Mouse (Mus musculus) heart, adult 8-10 months (tissue): ENCODE data around the gene Mlf2. TPM values are rescaled to one million over a fixed set of nuclear protein-coding genes. Genes with fewer than 3 reads are reported as not detected.

Experiments
- DNase-seq: peaks from one replicate; pipeline ENCODE4 v3.0.0; 2022; ENCODE audit warnings: low spot score
- total RNA-seq, 4 experiments: library from RNA; stranded (reverse); gene quantifications; 2 replicates each; pipeline ENCODE4 v1.2.4; 2022

The Mlf2 gene
- total RNA-seq, 4 experiments from 2014 or later: 177 to 202 (median 195) TPM

DNA sequence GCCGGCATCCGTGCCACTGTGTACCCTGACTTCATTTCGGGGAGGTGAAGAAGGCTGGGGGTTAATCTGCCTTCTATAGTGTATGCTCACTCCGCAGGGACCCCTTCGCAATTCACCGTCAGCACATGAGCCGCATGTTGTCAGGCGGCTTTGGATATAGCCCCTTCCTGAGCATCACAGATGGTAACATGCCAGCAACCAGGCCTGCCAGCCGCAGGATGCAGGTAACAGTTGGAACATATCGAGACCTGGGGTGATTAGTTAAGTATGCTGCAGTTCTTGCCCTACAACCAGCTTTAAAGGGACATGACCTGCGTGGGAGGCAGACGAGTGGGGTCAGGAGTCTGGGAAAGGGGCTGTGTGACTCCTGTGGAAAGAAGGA lies 1.1 kb downstream of the Mlf2 start:
- no peak for DNase-seq

DNA sequence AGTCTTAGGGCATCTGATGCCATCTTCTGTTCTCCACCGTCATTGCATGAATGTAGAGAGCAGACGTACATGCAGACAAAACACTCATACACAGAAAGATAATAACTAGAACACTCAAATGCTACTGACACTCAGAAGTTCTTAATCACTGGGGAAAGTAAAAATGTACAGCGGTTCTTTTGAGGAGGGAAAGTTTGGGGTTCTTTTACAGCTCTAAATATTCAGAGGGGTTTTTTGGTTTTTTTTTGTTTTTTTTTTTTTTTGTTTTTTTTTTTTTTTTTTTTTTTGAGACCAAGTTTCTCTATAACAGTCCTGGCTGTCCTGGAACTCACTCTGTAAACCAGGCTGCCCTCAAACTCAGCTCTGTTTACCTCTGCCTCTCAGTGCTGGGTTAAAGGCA lies 1.9 kb downstream of the Mlf2 start:
- DNase-seq: no peak

DNA sequence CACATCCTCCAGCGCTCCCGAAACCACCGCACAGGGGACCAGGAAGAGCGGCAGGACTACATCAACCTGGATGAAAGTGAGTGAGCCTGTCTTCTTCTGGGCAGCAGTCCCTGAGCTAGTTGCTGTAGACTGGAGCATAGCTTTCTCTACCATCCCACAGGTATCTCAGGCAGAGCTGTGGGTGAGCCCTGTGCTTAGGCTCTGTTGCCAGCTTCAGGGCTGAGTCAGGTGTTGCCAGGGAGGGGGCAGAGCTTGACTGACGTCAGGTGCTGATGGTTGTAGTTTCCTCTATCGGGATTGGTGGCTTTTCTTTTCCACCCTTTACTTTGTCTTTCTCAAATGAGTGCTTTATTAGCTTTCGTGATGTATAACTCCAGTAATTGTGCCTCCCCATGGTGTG lies 3.5 kb downstream of the Mlf2 start:
- no peak for DNase-seq

DNA sequence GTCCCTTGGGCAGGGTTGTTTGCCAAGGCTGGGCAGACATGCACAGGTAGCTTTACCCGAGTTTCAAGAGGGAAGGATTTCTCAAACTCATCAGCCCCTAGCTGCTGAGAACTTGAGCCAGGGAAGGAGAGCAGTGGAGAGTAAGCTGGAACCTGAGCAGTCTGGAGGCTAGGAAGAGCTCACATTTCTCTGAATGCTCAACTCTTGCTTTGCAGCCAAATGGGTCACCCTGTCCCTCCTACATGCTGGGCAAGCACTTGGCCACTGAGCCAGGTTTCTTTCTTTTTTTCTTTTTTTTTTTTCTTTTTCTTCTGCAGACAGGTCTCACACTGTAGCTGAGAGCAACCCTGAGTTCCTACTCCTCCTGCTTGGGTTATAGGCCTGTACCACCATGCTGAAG lies 5.5 kb downstream of the Mlf2 start:
- DNase-seq: no peak

DNA sequence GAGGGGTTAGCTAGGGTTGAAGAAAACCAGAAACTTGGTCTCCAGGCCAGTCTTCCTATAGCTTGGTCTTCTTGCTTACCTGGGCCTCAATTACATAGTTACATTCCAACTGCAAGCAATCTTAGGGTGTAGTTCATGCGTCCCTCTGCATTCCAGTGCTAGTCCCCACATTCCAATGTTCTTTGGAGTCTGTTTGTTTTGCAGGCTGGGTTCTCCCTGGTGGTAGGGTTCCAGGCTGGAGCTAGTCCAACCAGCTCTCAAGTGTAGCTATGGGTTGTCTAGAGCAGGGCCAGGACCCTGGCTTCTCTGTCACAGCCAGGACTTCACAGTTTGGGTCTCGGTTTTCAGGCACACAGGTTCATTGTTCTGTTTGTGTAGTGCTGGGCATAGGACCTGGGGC lies 6.3 kb downstream of the Mlf2 start:
- no peak for DNase-seq

DNA sequence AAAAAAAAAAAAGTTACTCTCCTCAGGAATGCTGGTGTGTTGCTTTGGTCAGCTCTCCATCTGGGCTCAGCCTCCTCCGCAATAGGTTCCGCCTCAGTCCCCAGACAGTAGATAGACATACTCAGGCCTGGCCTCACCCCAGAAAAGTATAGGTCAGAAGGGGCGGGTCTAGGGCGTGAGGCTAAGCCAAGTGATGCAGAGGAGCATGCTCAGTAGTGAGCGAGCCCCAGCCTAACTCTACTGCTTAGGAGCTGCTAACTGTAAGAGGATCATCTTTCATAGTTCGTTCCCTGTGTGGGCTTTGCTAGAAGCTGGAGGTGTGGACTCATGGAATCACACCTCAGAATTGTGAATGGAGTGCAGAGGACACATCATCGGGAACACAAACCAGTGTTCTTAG lies 7.4 kb downstream of the Mlf2 start:
- DNase-seq: no peak

DNA sequence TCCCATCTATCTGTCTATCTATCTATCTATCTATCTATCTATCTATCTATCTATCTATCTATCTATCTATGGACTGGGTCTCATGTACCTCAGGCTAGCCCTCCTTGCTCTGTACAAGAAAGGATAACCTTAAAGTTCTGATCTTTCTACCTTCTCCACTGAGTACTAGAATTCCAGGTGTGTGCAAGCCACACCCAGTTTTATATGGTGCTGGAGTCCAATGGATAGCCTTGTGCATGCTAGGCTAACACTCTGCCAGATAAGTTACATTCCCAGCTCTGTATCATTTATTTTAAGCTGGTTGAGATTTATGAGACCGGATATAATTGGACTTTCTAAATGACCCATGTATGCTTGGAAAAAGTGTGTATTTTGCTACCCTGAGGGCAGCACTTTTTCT lies 10.5 kb downstream of the Mlf2 start:
- DNase-seq: no peak

DNA sequence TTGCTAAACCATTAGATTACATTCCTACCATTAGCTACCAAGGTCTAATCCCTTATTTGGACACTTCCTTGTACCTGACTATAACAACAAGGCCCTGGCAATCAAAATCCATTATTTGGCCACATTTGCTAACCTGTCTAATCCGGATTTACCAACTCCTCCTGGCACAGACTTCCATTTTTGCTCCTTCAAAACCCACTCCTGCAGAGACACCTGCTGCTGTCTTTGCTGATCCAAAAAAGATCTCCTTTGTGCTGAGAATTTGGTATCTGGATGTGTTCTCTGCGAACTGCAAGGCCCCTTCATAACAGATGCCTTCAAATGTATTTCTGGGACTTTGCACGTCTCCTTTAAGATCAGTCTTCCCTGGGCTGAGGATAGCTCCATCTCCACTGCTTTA lies 12.3 kb downstream of the Mlf2 start:
- DNase-seq: no peak

DNA sequence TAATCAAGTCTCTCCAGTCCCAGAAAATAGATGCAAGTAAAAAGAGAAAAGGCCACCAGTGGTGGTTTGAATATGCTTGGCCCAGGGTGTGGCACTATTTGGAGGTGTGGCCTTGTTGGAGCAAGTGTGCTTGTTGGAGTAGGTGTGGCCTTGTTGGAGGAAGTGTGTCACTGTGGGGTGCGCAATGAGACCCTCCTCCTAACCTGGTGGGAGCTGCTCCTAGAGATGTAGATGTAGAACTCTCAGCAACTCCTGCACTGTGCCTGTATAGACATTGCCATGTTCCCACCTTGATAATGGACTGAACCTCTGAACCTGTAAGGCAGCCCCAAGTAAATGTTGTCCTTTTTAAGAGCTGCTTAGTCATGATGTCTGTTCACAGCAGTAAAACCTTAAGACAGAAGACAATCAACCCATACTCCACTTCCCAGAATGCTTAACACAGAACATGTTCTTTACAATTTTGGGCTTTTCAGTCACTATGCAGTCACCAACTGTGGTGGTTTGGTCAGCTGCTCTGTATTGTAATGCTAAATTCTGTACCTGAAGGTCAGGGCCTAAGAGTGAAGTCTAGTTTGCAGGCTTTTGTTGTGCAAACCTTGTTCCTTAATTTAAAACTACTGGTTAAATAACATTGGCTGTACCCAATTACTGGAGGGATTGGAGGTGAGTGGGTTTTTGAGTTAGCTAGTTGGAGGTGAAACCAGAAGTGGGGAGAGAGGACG lies 23.0 kb downstream of the Mlf2 start:
- DNase-seq: no peak

DNA sequence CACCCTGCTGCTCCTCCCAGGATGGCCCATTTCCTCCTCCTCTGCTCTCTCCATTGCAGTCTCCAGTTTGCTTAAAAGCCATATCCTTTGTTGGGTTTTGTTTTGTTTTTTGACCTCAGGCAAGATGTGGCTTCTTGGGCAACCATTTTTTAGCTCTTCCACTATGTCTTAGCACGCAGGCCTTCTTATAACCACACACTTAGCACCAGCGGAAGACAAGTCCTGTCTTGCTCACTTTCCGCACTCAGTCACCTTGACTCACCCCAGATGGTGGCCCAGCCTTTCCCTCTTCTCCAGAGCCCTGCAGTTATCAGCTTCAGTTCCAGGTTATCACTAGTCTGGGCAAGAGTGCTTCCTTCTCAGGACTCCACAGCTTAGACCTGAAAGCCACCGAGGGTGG lies 24.0 kb downstream of the Mlf2 start:
- DNase-seq: no peak

DNA sequence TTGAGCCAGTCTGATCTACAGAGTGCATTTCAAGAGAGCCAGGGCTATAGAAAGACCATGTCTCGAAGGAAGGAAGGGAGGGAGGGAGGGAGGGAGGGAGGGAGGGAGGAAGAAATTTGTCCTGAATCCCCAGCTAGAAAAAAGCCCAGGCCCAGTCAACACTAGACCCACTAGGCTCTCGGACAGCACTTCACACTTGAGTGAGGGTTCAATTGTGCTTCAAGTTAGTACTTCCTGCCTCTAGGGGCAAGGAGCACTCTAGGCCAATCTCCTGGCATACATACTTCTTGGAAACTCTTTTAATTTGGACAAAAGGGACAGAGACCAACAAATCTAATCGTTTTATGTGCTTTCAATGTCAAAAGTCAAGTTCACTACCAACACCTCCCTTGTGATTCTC lies 26.9 kb downstream of the Mlf2 start:
- DNase-seq: no peak

DNA sequence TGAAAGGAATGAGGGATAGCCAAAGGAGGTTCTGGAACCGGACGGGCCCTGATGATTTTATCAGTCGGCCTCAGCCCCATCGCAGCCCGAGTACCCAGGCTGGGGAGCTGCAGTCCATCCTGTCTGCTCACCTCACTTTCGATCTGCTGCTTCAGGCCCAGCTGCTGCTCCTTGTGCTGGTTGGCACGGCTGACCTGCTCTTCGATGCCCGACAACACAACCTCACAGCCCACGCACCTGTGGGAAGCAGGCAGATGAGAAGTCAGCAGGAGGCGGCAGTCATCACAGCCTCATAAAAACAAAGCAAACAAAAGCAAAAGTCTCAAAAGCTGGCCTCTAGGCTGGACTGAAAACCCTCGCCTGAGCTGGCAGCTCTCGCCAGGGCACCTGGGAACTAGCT lies 28.8 kb downstream of the Mlf2 start:
- no peak for DNase-seq

DNA sequence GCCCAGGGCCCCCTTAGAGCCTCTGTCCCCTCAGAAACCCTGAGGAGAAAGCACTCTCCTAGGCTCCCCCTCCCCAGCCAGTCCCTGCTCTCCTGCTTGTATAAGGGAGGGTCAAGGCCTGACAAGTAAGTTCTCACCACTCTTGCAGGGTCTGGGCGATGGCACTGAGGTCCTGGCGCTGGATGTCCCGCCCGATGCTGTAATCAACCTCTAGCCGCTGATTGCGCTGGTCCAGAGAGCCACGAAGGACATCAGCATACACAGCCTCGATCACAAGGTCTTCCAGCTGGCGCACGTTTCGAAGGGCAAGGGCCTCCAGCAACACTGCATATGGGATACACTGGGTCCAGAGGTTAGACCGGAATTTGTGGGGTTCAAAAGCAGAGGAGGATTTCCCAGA lies 29.8 kb downstream of the Mlf2 start:
- no peak for DNase-seq

DNA sequence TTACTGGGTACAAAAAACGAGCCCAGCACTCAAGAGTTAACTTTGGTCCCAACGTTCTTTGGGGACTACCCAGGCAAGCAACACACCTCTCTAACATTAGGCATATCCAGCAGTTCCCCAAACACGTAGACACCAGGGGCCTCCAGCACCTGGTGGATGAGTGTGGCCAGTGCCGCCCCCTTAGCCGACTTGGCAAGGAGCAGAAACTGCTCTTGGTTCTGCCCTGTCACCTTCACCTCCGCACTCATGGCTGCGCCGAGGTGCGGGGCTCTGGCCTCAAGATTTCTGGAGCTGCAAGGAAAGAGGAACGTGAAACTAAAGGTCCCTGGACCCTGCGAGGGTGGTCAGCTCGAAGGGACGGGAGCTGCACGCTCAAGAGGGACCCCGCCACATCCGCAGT lies 33.5 kb downstream of the Mlf2 start:
- DNase-seq: no peak

DNA sequence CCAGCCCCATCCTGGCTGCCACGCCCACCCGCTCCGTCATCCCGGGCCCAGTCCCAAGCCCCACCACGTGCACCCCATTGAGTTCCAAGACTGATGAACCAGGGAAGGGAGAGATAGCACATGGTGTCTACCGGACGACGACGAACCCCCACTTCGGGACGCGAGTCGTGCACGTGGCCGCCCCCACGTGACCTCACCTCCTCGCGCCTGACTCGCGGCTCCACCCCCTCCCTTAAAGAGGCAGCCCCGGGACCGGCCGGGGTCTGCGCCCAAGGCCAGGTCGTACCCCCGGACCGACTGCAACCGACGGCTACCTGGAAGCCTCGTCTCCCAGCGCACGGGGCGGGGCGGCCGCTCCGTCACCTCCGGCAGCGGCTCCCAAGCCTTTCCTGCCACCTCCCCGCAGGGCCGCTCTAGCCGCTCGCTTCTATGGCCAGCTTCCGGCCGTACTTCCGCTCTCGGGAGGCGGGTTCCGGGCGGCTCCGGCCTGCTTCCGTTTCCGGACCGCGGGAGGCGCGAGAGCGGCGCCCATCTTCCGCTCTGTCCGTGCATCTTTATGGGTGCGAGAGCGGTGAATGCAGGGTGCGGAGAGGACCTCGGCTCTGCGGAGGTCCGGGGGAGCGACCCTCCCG lies 34.0 kb downstream of the Mlf2 start, which contains the start of gene Cops7a:
TSS of gene Cops7a (minus strand) at position 451 of the 632 bp plus-strand sequence.
- peak; percentile 95 for DNase-seq

DNA sequence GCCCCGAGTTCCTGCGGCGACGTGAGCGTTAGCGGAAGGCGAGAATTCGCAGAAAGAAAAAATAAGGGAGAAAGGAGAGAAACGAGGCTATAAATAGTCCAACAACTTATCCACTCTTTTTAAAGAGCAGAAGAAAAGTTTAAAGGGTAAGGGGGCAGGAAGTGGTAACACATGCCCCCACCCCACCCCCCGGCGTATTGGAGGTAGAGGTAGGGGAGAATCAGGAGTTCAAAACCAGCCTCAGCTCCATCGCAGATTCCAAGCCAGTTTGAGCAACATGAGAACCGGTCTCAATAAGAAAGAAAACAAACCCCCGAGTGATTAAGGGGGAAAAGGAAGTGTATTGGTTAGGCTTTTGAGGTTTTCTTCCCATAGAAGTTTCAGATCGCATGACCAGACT lies 34.6 kb downstream of the Mlf2 start:
- DNase-seq: no peak

DNA sequence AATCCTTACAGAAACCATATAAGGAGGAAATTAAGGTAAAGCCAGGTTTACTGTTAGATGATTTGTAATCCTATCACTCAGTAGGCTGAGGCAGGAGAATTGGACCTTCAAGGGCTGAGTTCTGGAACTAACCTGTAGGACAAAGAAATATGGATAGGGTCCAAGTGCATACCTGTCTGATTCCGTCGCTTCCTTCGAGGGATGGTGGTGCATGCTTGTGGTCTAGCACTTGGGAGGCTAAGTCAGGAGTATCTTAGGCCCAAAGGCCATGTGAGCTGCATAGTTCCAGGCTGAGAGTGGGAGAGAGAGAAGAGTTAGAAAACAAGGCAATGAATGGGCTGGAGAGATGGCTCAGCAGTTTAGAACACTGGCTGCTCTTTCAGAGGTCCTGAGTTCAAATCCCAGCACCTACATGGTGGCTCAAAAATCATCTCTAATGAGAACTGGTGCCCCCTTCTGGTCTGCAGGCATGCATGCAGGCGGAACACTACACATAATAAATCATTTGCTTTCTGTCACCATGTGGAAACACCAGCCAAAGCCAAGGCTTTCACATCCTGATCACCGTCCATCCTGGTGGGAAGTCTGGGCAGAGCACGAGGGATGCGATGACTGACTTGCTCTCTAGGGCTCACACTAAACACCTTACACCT lies 35.4 kb downstream of the Mlf2 start:
- DNase-seq: no peak

DNA sequence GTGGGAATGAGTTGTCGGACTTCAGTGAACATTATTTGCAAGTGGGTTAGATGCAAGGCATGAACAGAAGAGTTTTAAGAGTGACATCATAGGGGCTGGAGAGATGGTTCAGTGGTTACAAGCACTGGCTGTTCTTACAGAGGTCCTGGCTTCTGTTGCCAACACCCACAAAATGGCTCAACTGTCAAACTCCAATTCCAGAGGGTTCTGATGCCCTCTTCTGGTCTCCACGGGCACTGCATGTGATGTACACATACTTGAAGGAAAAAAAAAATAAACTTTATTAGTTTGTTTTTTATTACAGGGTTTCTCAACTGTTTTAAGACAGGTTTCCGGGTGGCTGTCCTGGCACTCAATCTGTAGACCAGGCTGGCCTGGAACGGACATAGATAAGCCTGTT lies 36.6 kb downstream of the Mlf2 start:
- no peak for DNase-seq

Other genes with a start within 250 kb of the Mlf2 start
- gene Emg1, start 219.2 kb upstream of the Mlf2 start, total RNA-seq: 10 to 100 TPM; 64.4 to 81.5 (median 73.0) TPM
- 100 to 1,000 TPM; 251 to 296 (median 279) TPM for gene Phb2, start 219.1 kb upstream of the Mlf2 start, total RNA-seq
- gene Ptpn6, start 192.7 kb upstream of the Mlf2 start, total RNA-seq: 1 to 10 TPM; 2.0 to 5.7 (median 3.1) TPM
- 100 to 1,000 TPM; 286 to 318 (median 310) TPM for gene Grcc10, start 190.0 kb upstream of the Mlf2 start, total RNA-seq
- gene Gm45234, start 175.4 kb upstream of the Mlf2 start, total RNA-seq: under 1 TPM in 1 of 4 experiments, not detected in 3; 0.41 TPM
- 10 to 100 TPM; 40.9 to 48.2 (median 45.2) TPM for gene Atn1, start 174.9 kb upstream of the Mlf2 start, total RNA-seq
- gene Eno2, start 161.7 kb upstream of the Mlf2 start, total RNA-seq: 1 to 10 TPM; 3.2 to 6.1 (median 4.8) TPM
- gene Lrrc23, start 151.7 kb upstream of the Mlf2 start, total RNA-seq: 1 to 10 TPM in 1 of 4 experiments, under 1 TPM in 2, not detected in 1; 0.37 to 1.2 (median 0.41) TPM
- 1 to 10 TPM; 2.0 to 5.8 (median 3.2) TPM for gene Spsb2, start 122.7 kb upstream of the Mlf2 start, total RNA-seq
- 1,000 to 10,000 TPM in 1 of 4 experiments, 100 to 1,000 TPM in 3; 893 to 1,022 (median 969) TPM for gene Tpi1, start 117.1 kb upstream of the Mlf2 start, total RNA-seq
- 10 to 100 TPM; 72.5 to 79.7 (median 75.8) TPM for gene Usp5, start 101.9 kb upstream of the Mlf2 start, total RNA-seq
- gene Cdca3, start 101.8 kb upstream of the Mlf2 start, total RNA-seq: 1 to 10 TPM in 1 of 4 experiments, under 1 TPM in 3; 0.14 to 1.4 (median 0.40) TPM
- gene Gnb3, start 91.1 kb upstream of the Mlf2 start, total RNA-seq: 10 to 100 TPM; 11.6 to 18.4 (median 16.7) TPM
- gene P3h3, start 73.6 kb upstream of the Mlf2 start, total RNA-seq: 1 to 10 TPM; 8.0 to 9.7 (median 9.4) TPM
- gene Gpr162, start 67.4 kb upstream of the Mlf2 start, total RNA-seq: 1 to 10 TPM in 1 of 4 experiments, under 1 TPM in 3; 0.31 to 1.6 (median 0.74) TPM
- under 1 TPM; 0.19 to 0.54 (median 0.25) TPM for gene Cd4, start 43.2 kb upstream of the Mlf2 start, total RNA-seq
- gene Lag3, start 19.7 kb upstream of the Mlf2 start, total RNA-seq: under 1 TPM in 2 of 4 experiments, not detected in 2; 0.24 to 0.75 TPM
- gene Ptms, start 11.3 kb upstream of the Mlf2 start, total RNA-seq: 100 to 1,000 TPM; 116 to 160 (median 152) TPM
- gene Cops7a, start 34.2 kb downstream of the Mlf2 start, total RNA-seq: 100 to 1,000 TPM in 2 of 4 experiments, 10 to 100 TPM in 2; 98.1 to 109 (median 103) TPM
- 1 to 10 TPM in 1 of 4 experiments, under 1 TPM in 3; 0.31 to 2.7 (median 0.41) TPM for gene Pianp, start 65.3 kb downstream of the Mlf2 start, total RNA-seq
- gene Zfp384, start 77.8 kb downstream of the Mlf2 start, total RNA-seq: 10 to 100 TPM; 21.0 to 24.4 (median 23.6) TPM
- gene Ing4, start 108.4 kb downstream of the Mlf2 start, total RNA-seq: 10 to 100 TPM; 24.7 to 27.7 (median 25.1) TPM
- 1 to 10 TPM; 1.5 to 2.6 (median 2.2) TPM for gene Acrbp, start 118.3 kb downstream of the Mlf2 start, total RNA-seq
- 1 to 10 TPM in 1 of 4 experiments, not detected in 3; 1.6 TPM for gene Lpar5, start 136.5 kb downstream of the Mlf2 start, total RNA-seq
- gene Chd4, start 164.6 kb downstream of the Mlf2 start, total RNA-seq: 100 to 1,000 TPM; 100 to 126 (median 113) TPM
- gene Nop2, start 200.5 kb downstream of the Mlf2 start, total RNA-seq: 10 to 100 TPM; 16.5 to 21.5 (median 20.3) TPM
- gene Iffo1, start 213.9 kb downstream of the Mlf2 start, total RNA-seq: 10 to 100 TPM in 2 of 4 experiments, 1 to 10 TPM in 2; 5.2 to 11.9 (median 9.4) TPM
- 1,000 to 10,000 TPM; 4,410 to 5,784 (median 5,238) TPM for gene Gapdh, start 235.1 kb downstream of the Mlf2 start, total RNA-seq